Mouse (Mus musculus) B cell, adult 2 months (primary cell): Measurements from ENCODE around the gene Itga7.
A peak's percentile ranks its signal among the peaks of the same experiment; 100 is the strongest.
"Not testable (repeated sequence)": the region's sequence is repeated elsewhere in the genome, so short reads cannot be mapped to it uniquely, and the experiment has no call there.

ENCODE experiments used
- DNase-seq, 2 experiments: peaks; one replicate each; pipeline ENCODE4 v3.0.0; 2022

The Itga7 gene

DNA sequence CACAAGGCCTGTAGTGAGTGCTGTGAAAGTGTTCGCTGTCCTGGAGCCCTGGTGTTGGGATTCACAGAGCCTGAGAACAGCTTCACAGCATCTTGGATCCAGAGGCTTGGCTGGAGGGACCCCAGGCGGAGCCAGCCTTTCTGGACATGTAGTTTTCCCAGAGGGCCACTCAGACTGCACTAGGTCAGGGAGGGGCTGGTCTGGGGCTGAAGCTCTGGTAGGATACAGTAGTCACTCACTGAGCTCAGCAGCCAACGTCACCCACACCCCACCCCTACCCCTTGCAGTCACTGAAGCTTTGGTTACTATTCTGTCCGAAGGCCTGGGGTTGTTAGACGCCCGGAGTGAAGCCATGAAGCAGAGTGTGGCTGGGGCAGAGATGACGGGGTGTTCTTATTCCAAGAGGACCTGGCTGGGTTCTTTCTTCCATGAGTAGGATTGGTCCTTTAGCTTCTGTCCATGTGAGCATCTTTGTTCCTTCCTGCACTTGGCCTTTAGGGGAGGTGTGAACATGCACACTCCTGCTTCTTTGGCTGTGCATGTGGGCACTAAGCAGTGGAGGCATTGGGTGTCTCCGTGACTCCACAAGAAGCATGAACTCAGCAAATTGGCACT, 2.3 kb downstream of the Itga7 start:
- no peak for DNase-seq

DNA sequence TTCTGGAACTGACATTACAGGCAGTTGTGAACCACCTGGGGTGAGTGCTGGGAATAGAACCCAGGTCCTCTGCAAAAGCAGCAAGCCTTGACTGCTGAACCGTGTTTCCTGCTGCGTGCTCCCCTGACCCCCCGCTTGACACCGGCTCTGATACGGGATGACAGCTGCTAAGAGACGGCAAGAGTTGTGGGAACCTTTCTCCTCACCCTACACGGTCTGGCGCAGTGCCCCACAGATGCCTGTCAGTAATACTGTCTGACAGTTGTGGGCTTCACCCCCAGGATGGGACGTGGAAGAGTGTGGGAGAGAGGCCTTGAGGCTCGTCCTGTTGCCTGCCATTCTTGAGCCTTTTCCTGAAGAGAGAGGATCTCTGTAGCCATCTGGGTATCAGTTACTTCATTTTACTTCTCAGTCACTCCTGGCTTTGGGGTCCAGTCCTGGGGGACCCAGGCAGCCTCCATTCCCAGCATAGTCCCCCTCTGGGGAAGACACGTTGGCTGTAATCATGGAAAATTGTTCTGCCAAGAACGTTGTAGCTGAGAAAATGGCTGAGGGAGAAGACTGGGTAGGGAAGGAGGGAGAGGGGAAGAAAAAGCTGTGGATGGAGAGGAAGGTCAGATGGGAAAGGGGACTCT, 4.3 kb downstream of the Itga7 start:
- no peak for DNase-seq

- no peak for DNase-seq
These were observed 4.8 kb downstream of the Itga7 start for GRCm38 (mm10) chr10:128938457-128938856.

- no peak for DNase-seq
These were observed 5.4 kb downstream of the Itga7 start for GRCm38 (mm10) chr10:128938974-128939373.

DNA sequence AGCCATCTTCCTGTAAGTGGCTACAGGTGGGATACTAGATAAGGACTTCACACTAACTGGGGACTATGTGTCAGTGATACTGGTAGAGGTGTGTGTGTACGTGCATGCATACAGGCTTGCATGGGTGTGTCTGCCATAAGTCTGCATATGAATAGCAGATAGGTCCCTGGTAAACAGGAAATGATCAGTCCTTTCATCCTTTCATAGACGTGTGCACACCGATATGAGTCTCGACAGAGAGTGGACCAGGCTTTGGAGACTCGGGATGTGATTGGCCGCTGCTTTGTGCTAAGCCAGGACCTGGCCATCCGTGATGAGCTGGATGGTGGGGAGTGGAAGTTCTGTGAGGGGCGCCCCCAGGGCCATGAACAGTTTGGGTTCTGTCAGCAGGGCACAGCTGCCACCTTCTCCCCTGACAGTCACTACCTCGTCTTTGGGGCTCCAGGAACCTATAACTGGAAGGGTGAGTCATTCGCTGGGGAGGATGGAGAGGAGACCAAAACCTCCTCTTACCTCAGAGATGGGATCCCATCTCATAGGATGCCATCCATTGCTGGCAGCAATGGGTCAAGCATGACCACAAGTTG, 7.0 kb downstream of the Itga7 start:
- no peak for DNase-seq

DNA sequence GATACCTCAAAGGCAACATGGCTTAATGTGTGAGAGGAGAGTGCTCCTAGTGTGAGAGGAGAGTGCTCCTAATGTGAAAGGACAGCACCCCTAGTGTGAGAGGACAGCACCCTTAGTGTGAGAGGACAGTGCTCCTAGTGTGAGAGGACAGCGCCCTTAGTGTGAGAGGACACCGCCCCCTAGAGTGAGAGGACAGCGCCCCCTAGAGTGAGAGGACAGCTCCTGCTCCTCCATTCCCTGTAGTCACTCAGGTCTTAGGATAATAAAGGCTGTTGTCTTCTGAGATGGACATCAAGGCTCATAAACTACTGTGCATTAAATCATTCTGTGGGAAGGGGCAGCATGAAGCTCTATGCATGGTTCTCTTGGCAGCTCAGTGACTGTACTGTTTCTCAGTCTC, 12.1 kb downstream of the Itga7 start:
- DNase-seq, result peak; percentile 28 to 34

DNA sequence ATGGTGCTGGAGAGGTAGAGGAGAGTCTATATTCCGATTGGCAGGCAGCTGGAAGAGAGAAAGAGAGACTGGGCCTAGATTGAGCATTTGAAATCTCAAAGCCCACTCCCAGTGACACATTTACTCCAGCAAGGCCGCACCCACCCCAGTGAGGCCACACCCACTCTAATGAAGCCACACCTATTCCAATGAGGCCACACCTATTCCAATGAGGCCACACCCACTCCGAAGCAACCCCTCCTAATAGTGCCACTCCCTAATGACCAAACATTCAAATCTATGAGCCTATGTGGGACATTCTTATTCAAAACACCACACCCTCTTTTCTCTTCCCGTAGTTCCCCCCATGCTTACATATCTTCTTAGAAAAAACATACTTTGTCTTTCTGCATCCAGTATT, 13.9 kb downstream of the Itga7 start:
- DNase-seq, result no peak

GRCm38 (mm10) chr10:128950208-128950887, 16.7 kb downstream of the Itga7 start:
- no peak for DNase-seq

GRCm38 (mm10) chr10:128958340-128958739, 24.7 kb downstream of the Itga7 start:
- no peak for DNase-seq

- no peak for DNase-seq
These were observed 26.5 kb downstream of the Itga7 start for GRCm38 (mm10) chr10:128960142-128960541.

DNA sequence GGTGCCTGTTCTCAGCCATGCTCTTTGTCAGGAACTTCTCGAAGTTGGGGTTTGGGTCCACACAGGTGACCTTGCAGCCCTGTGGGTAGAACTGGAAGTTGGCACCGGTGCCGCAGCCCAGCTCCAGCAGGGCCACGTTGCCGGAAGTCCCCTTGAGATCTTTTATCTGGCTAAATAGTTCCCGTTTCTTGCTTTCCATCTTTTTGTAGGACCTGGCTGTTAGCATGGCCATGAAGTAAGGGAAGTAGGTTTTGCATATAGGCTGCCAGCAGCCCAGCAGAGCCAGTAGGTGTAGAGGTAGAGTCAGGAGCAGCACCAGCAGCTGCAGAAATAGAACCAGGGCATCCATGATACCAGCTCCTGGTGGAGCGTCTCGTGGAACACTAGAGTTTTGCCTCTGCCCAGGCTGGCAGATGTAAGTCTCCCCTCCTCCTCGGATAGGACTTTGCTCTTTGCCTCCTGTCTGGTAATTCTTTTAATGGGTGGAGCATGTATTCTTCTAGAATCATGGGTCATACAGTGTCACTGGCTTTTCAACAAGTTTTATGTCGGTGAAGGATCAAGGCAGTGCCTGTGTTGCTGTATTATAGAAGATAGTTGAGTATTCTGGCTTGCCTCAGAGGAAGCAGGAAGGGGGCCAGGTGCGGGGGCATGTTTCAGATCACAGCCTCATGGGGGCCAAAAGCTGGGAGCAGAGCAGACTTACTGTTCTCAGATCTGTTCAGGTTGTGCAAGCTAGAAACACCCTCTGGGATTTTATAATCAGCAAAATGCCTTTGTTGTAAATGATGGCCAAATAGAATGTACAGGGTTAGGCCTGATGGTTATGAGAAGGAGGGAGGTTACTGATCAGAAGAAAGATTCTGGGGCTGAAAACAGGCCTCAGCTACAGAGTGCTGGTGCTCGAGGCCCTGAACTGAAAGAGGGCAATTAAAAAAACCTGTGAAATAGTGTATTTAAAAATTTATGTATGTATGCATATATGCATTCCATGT, 27.3 kb downstream of the Itga7 start, which contains the start of gene Mettl7b:
Mettl7b (minus strand) TSS at position 399 of the 995 bp plus-strand sequence.
- DNase-seq, result no peak

DNA sequence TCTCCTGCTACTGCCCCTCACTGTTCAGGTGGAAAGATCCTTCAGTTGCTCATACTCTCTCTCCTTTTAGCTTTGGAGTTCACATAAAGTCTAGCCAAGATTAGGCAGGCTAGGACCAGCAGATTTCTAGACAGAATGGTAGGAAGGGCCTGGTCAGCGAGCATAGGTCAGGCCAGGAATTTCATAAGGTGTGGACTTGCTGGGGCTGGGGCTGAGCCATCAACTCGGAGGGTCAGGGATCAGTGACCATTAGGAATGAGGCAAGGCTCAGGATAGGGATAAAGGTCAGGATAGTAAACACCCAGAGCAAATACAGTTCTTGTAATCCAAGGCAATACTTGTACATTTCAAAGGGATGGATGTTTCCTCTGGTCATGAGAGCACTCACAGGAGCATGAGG, 31.3 kb downstream of the Itga7 start:
- DNase-seq, result no peak

DNA sequence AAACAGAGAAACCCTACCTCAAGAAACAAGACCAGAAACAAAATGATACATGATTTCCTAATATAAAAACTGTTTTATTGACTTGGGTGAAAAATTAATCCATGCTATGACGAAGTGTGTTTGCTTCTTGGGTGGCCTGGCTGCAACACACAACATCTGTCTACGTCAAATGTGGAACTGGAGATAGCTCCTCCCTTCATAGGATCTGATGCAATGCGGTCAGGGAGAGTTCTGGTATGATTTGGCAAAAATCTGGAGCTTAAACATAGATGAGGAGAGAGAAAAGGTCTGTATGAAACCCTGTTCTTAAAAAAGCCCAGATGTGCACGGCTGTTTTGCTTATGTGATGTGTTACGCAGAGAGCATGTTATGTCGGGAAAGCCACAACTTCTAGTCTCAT, 32.3 kb downstream of the Itga7 start:
- no peak for DNase-seq

- no peak for DNase-seq
These were observed 34.7 kb downstream of the Itga7 start for GRCm38 (mm10) chr10:128968341-128968749.

GRCm38 (mm10) chr10:128970740-128971250, 37.2 kb downstream of the Itga7 start:
- no peak for DNase-seq

DNA sequence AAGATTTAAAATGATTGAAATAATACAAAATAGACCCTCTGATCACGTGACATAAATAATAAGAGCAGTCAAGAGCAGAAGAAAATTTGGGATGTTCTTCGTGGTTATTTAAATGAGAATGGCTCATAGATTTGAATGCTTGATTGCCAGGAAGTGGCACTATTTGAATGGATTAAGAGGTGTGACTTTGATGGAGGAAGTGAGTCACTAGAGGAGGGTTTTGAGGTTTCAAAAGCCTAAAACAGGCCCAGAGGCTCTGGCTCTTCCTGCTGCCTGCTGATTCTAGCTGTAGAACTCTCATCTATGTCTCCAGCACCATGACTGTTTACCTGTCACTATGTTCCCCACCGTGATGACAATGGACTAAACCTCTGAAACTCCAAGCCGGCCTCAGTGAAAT, 39.2 kb downstream of the Itga7 start:
- no peak for DNase-seq

GRCm38 (mm10) chr10:128976395-128976794, 42.8 kb downstream of the Itga7 start:
- DNase-seq, result no peak

GRCm38 (mm10) chr10:128977522-128978114, 44.0 kb downstream of the Itga7 start:
- peak; percentile 4 to 7 for DNase-seq

DNA sequence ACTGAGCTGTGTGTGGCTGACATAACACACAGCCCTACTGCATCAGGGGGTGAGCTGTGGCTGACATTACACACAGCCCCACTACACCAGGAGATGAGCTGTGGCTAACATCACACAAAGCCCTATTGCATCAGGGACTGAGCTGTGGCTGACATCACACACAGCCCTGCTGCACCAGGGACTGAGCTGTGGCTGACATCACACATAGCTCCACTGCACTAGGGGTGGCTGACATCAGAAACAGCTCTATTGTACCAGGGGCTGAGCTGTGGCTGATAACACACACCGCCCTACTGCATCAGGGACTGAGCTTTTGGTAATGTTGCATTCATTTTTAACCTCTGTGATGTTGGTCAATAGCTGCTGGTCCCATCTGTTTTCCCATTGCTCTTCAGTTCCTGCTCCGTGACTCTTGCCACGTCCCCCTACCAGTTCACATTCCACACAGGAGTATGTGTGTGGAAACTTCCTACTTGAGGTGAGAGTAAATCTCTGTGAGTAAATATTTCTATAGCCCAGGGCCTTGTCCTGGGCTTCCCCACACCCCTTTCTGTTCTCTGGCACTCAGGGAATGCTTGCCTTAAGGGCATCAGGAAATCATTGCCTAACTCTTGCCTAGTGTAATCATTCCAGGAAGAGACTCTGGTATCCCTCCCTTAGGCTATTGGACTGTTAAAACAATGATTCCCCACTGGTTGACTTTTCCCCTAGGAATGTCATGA, 47.2 kb downstream of the Itga7 start:
- DNase-seq, result no peak

- DNase-seq, result not testable (repeated sequence)
These were observed 55.5 kb downstream of the Itga7 start, which contains the start of gene Olfr9 for GRCm38 (mm10) chr10:128989131-128989530. Gene Olfr9, plus strand, starts transcription at chr10:128989431.
